ENCODE assay signal across 17 mouse cellular contexts in the genomic region with DNA sequence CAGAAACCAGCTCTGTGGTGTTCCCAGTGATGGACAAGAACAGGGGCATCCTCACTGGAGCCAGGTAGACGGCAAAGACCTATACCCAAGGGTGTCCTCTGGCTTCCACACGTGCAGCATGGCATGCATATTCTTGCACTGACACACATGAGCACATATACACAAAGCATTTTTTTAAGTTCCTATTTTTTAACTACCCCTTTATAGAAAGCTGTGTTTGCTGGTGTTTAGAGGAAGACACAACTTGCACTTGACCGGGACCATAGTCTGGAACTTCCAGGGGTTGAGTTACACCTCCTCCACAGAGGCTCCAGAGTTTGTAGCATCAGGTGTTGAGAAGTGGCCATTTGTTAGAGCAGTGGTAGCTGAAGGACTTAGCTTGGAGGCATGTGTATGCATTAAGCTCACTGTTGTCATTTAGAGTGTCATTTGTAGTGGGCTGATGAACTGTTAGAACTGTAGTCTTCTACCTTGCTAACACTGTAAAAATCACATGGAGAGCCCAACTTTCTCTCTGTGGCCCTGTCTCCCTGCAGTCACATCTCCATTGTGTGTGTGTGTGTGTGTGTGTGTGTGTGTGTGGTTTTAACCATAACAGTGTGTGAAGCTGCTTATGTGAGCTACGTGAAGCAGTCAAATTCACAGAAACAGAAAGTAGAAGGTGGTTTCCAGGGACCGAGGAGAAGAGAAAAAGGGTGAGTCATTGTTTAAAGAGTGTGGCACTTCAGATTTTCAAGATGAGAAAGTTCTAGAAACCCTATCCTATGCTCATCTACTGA. TPM values are rescaled to one million over a fixed set of nuclear protein-coding genes. Genes with fewer than 3 reads are reported as not detected.
A peak's percentile ranks its signal among the peaks of the same experiment; 100 is the strongest.
DNase-seq lines count a peak whose midpoint lies in the region; ATAC-seq lines count a peak whose summit lies in the region.
"Had no signal": no experiment of that assay in that cellular context is flagged by ENCODE, and none has a peak within 500 bp of the region (broad histone marks: within the 10 kb centered on the region; RNA-seq: fewer than 3 reads in every experiment).

No protein-coding gene starts in this region.

- 87% methylated on average over 5 of the region's 5 CpGs for WGBS in forebrain, embryonic 11.5 days
- WGBS in forebrain, embryonic 14.5 days: 89% methylated on average over 5 of the region's 5 CpGs
- WGBS in kidney, embryonic 16.5 days: 73% methylated on average over 5 of the region's 5 CpGs

- H3K9me3 ChIP-seq in forebrain, embryonic 11.5 days (ENCODE audit: control insufficient read depth, low read length): no peaks in the 10 kb centered on the region
- H3K9me3 ChIP-seq in forebrain, embryonic 14.5 days (replicated peaks; ENCODE audit: control insufficient read depth, low read length): no peaks in the 10 kb centered on the region
- H3K9me3 ChIP-seq in kidney, embryonic 16.5 days (ENCODE audit: low read length): no peaks in the 10 kb centered on the region
- H3K9me3 ChIP-seq: heart, embryonic 13.5 days; liver, embryonic 13.5 days had no signal

- no peak overlapping the region for H3K4me3 ChIP-seq in forebrain, embryonic 11.5 days (ENCODE audit: low read depth, low read length)
- no peak overlapping the region for H3K4me3 ChIP-seq in forebrain, embryonic 14.5 days (ENCODE audit: low read depth, low read length)
- no peak overlapping the region for H3K4me3 ChIP-seq in kidney, embryonic 16.5 days (ENCODE audit: low read length)
- H3K4me3 ChIP-seq: heart, embryonic 13.5 days; liver, embryonic 13.5 days had no signal

- ATAC-seq in forebrain, embryonic 11.5 days (replicated peaks; ENCODE audit: low FRiP score): no peak
- ATAC-seq in forebrain, embryonic 14.5 days: no peak
- peak; percentile 71 for ATAC-seq in megakaryocyte, adult 5-6 weeks (ENCODE audit: poor library complexity, severe bottlenecking)
- ATAC-seq in kidney, embryonic 16.5 days (ENCODE audit: low FRiP score, low TSS enrichment): no peak
- ATAC-seq: forebrain, postnatal 0 days; midbrain, embryonic 16.5 days had no signal

- H3K4me1 ChIP-seq in forebrain, embryonic 11.5 days (replicated peaks; ENCODE audit: control insufficient read depth, insufficient read depth, low read length): peaks cover 7% of the 10 kb centered on the region; the same call in 1 of the 2 replicates
- peaks cover 4% of the 10 kb centered on the region for H3K4me1 ChIP-seq in forebrain, embryonic 14.5 days (ENCODE audit: control insufficient read depth, insufficient read depth, low read length)
- no peaks in the 10 kb centered on the region for H3K4me1 ChIP-seq in kidney, embryonic 16.5 days (ENCODE audit: insufficient read depth, low read length)
- H3K4me1 ChIP-seq: liver, embryonic 13.5 days had no signal

- H3K27ac ChIP-seq in forebrain, embryonic 11.5 days (ENCODE audit: low read depth, low read length): no peak overlapping the region
- H3K27ac ChIP-seq in forebrain, embryonic 14.5 days (ENCODE audit: low read depth, low read length): no peak overlapping the region
- no peak overlapping the region for H3K27ac ChIP-seq in kidney, embryonic 16.5 days (ENCODE audit: low read length)
- H3K27ac ChIP-seq: heart, embryonic 13.5 days; liver, embryonic 13.5 days had no signal

- H3K4me2 ChIP-seq in forebrain, embryonic 11.5 days (ENCODE audit: low read depth, low read length, severe bottlenecking): no peak overlapping the region
- H3K4me2 ChIP-seq in forebrain, embryonic 14.5 days (ENCODE audit: low read length): no peak overlapping the region
- H3K4me2 ChIP-seq in kidney, embryonic 16.5 days (replicated peaks; ENCODE audit: low read depth, low read length): no peak overlapping the region
- H3K4me2 ChIP-seq: heart, embryonic 13.5 days; liver, embryonic 13.5 days had no signal

- no peaks in the 10 kb centered on the region for H3K36me3 ChIP-seq in forebrain, embryonic 11.5 days (ENCODE audit: control insufficient read depth, insufficient read depth, low read length)
- no peaks in the 10 kb centered on the region for H3K36me3 ChIP-seq in forebrain, embryonic 14.5 days (ENCODE audit: control insufficient read depth, insufficient read depth, low read length)
- H3K36me3 ChIP-seq in kidney, embryonic 16.5 days (ENCODE audit: insufficient read depth, low read length): no peaks in the 10 kb centered on the region
- H3K36me3 ChIP-seq: heart, embryonic 13.5 days; liver, embryonic 13.5 days had no signal

- no peaks in the 10 kb centered on the region for H3K27me3 ChIP-seq in forebrain, embryonic 11.5 days (ENCODE audit: control insufficient read depth, insufficient read depth, low read length)
- no peaks in the 10 kb centered on the region for H3K27me3 ChIP-seq in forebrain, embryonic 14.5 days (replicated peaks; ENCODE audit: control insufficient read depth, insufficient read depth, low read length)
- no peaks in the 10 kb centered on the region for H3K27me3 ChIP-seq in kidney, embryonic 16.5 days (ENCODE audit: insufficient read depth, low read length)
- H3K27me3 ChIP-seq: liver, embryonic 13.5 days had no signal

- DNase-seq in forebrain, embryonic 11.5 days (ENCODE audit: low spot score): peak; percentile 28
- no peak for DNase-seq in forebrain, embryonic 14.5 days (ENCODE audit: low spot score)
- peak; percentile 26 for DNase-seq in thymus, postnatal 14 days
- DNase-seq in thymus, postnatal 36 days: no peak
- no peak for DNase-seq in right cerebral cortex, postnatal 25 days
- DNase-seq in testis, postnatal 14 days (ENCODE audit: low spot score): no peak
- DNase-seq: adrenal gland, postnatal 10 days; cerebellum, adult 9-11 months; forebrain, postnatal 0 days; heart, postnatal 4 days; kidney, adult 9 months; layer of hippocampus, postnatal 36 days; liver, embryonic 13.5 days had no signal

- no peak overlapping the region for H3K9ac ChIP-seq in forebrain, embryonic 11.5 days (ENCODE audit: low read length)
- no peak overlapping the region for H3K9ac ChIP-seq in forebrain, embryonic 14.5 days (ENCODE audit: low read length)
- no peak overlapping the region for H3K9ac ChIP-seq in kidney, embryonic 16.5 days (replicated peaks; ENCODE audit: low read length)
- H3K9ac ChIP-seq: forebrain, postnatal 0 days; heart, embryonic 13.5 days; liver, embryonic 13.5 days had no signal

RNA-seq across cellular contexts. Expression of a gene that starts 43.7 kb away (rescaled TPM):
- polyA plus RNA-seq in forebrain, embryonic 11.5 days (2014; fragmentation: Nextera tagmentation; extraction: Ambion mirVana): 9.0 and 10.0 TPM in 2 replicates
- 13.5 and 13.8 TPM in 2 replicates for polyA plus RNA-seq in forebrain, embryonic 14.5 days (2014; fragmentation: Nextera tagmentation; extraction: Ambion mirVana)
- total RNA-seq in megakaryocyte, adult 5-6 weeks (2015): 507 and 516 TPM in 2 replicates
- 307 and 321 TPM in 2 replicates for total RNA-seq in megakaryocyte, adult 5-6 weeks (2017)
- polyA plus RNA-seq in kidney, embryonic 16.5 days (2015; fragmentation: Nextera tagmentation; extraction: Ambion mirVana): 8.7 and 9.0 TPM in 2 replicates

Comparison
In these comparisons a context has a peak if more than half of its experiments do, and no peak if none do; other contexts are left out.
1. DNase-seq: peak in forebrain, embryonic 11.5 days (single experiment) and thymus, postnatal 14 days (single experiment); none in forebrain, embryonic 14.5 days (single experiment), thymus, postnatal 36 days (0 of 2), right cerebral cortex, postnatal 25 days (single experiment) and testis, postnatal 14 days (single experiment).